Mouse (Mus musculus): ENCODE measurements around the gene Arl4c.

Arl4c gene

DNA sequence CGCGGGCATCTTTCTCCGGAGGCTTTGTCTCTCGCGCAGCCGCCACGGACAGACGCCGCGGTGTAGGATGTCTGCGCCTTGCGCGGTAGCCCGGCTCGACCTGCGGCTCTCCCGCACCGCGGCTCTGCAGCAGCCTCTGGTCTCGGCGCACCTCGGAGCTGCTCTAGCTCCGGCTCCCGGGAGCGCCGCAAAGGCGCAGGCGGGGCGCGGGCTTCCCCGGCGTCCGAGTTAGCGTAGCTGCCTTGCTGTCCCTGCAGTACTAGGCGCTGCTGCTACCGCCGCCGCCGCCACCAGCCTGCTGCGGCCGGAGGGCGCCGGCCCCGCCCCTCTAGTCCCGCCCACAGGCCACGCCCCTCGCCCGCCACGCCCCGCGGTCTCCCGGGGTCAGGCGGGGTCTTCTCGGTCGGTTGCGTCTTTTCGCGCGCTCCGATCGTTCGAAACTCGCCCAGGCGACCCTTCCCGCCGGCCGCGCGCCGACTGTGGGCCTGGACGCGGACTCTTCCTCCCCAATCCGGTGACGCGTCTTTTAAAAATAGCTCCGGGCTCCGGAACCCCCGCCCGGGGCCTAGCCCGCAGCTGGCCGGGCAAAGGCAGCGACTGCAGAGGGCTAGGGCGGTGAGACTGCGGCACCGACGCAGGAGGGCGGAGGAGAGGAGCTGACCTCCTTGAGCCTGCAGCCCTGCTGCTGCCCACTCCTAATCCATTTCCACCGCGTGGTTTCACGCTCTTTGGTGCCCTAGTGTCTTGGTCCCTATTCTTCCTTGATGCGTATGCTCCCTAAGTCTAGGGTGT is at the start of gene Arl4c:
TSS of gene Arl4c (minus strand) at position 352 of the 792 bp plus-strand sequence.
- peak; percentile 79 to 83 for DNase-seq

GRCm38 (mm10) chr1:88751332-88751731 is 49.3 kb upstream of the Arl4c start:
- DNase-seq = no peak

DNA sequence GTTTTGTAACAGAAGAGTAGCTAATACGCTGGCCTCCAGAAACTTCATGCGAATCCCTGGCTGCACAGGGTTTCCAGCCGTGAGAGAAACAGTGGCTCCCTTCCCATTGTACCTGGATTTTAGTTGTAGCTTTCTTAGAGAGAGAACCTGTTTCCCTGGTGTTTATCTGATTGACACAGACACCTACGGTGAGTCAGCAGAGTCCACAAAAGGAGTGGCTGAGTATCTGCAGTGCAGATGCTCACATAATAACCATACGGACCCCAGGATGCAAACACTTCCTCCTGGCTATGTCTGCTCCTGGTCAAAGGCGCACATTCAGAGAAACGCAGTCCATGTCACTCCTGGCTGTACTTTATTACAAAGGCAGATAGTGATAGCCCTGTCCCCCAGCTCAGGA is 48.6 kb upstream of the Arl4c start:
- DNase-seq = no peak

DNA sequence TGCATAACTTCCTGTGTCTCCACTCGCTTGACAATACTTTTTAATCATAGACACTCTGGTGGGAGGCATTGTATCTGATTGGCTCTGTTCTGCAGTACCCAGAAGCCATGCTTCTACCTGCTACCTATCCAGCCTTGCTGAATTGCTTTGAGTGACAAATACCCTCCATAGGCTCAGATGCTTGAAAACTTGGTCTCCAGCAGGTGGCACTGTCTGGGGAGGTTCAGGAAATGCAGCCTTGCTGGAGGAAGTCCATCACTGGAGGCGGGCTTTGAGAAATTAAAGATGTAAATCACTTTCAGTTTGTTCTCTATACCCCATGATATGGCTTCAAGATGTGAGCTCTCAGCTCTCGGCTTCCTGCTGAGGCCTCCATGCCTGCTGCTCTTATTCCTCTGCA is 48.1 kb upstream of the Arl4c start:
- DNase-seq = peak in 1 of 2 experiments; percentile 23

DNA sequence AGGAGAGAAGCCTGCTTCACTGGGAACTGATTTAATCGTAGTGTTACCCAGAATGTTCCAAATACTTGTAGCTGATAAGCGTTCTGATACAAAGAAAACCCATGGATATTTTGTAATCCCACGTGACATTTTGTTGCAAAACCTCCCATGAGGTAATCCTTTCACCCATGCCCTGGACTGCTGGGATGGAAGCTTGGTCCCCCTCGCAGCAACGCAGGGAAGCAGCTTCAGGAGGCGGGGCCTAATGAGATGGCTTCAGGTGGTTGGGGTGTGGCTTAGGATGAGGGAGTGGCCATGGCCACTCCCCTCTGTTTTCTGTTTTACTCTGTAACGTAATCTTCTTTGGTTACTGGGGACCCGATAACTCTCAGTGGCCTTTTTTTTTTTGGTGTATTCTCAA is 47.1 kb upstream of the Arl4c start:
- peak in 1 of 2 experiments; percentile 19 for DNase-seq

- peak; percentile 70 to 80 for DNase-seq
Observed at GRCm38 (mm10) chr1:88745256-88745655, 43.2 kb upstream of the Arl4c start.

GRCm38 (mm10) chr1:88744261-88744660 is 42.2 kb upstream of the Arl4c start:
- DNase-seq = no peak

- no peak for DNase-seq
Observed at GRCm38 (mm10) chr1:88742372-88742771, 40.4 kb upstream of the Arl4c start.

GRCm38 (mm10) chr1:88739546-88739945 is 37.5 kb upstream of the Arl4c start:
- no peak for DNase-seq

DNA sequence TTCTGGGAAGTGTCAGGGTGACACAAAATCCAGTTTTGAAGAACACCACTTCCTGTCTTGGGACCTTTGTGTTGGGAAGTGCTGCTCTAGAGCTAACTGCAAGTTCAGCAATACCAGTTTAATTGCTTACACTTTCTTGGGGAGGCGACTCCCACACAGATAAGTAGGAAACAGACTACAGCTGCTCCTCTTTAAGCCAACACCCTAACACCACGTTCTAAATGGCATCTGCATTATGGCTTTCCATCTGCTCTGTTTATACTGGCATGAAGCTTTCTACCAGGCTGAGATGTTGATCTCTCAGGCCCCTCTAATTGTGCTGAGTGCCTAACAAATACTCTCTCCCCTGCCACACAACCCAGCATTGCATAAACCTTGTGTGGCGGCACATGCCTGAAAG is 36.9 kb upstream of the Arl4c start:
- DNase-seq = no peak

- DNase-seq = no peak
Observed at GRCm38 (mm10) chr1:88729496-88729895, 27.5 kb upstream of the Arl4c start.

DNA sequence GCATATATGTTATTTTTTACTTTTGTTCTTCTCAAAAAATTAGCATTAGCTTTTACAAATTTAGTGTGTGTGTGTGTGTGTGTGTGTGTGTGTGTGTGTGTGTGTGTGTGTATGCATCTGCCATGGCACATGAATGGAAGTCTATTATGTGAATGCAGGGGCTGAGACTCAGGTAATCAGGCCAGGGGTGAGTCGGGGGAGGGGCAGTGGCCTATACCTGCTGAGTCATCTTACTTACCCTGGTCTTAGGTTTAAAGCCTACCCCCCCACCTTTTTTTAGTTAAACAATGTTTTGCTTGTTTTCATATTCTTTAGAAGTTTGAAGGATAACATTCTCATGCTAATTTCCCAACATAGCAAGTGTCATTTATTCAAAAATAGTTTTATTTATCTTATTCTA is 25.3 kb upstream of the Arl4c start:
- DNase-seq = no peak

GRCm38 (mm10) chr1:88725716-88726115 is 23.7 kb upstream of the Arl4c start:
- no peak for DNase-seq

- no peak for DNase-seq
Observed at GRCm38 (mm10) chr1:88720626-88721229, 18.7 kb upstream of the Arl4c start.

DNA sequence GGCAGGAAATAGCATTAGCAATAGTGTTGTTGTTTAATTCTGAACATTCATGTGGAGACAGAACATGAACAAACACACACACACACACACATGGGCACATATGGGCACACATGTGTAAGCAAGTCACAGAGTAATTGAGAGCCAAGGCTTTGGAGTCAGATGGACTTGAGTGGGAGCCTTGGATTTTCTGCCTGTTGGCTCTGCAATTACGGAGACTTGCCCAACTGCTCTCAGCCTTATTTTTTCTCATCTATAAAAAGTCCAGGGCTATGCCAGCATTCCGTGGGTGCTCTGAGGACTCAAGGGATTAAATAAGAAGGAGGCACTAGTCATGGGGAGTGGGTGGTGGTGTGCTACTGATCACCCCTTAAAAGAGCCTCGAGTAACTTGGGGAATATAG is 16.5 kb upstream of the Arl4c start:
- DNase-seq = no peak

GRCm38 (mm10) chr1:88717736-88718135 is 15.7 kb upstream of the Arl4c start:
- DNase-seq = no peak

DNA sequence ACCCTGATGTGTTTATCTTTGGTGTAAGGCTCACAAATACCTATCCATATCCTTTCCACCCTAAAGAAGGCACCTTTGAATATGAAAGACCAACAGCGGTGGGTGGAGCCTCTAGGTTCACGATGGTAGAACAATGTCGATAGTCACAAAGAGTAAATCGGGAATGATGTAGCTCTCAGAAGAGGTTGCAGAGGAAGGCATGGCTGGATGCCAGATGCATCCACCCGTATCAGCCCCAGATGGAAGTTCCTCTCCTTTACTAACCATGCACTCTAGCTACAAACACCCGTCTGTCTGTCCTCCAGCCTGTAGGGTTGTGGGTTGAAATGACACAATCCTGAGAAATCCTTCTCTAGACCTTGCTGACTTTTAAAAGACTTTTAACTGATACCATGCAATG is 10.0 kb upstream of the Arl4c start:
- DNase-seq = no peak

DNA sequence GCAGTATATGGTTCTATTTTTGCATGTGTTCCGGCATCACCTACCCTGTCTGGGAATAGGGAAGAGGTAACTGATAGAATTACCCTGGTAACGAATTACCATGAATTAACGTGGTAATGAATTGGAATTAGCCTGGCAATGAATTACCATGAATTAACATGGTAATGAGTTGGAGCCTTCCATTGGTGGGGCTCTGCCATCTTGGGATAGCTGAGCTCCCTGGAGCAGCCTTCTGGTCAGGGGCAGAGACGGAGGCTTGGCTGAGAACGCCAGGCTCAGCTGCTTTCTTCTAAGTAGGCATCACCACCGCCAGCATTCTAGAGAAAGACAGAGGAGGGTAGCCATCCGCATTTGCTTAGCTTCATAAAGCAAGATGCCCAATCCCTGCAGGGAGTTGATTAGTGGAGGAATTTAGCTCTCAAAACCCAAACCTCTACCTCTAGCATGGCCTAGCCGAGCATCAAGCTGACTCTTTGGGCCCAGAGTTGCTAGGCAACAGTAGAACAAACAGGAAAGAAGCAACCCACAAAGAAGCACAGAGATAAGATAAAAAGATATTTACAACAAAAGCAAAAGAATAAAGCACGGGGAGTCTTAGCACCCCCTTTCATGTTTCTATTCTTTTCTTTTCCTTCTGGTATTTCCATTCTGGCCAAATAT is 6.8 kb upstream of the Arl4c start:
- DNase-seq = no peak

DNA sequence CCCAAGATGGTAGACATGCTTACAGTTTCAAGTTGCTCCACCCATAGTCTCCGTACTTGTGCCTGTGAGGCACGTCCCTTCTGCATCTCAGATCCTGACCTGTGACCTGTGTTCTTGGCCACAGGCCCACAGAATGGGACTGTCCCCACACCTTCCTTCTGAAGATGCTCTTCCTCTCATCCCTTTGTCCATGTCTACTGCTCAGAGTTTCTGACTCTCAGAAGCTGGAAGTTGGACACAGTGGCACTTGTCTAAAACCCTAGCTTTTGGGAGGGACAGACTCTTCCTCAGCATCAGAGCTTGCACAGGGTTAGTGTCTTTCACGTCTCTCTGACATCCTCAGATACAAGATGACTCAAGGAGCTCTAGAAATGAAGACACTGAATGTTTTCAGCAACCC is 6.2 kb upstream of the Arl4c start:
- DNase-seq = no peak

DNA sequence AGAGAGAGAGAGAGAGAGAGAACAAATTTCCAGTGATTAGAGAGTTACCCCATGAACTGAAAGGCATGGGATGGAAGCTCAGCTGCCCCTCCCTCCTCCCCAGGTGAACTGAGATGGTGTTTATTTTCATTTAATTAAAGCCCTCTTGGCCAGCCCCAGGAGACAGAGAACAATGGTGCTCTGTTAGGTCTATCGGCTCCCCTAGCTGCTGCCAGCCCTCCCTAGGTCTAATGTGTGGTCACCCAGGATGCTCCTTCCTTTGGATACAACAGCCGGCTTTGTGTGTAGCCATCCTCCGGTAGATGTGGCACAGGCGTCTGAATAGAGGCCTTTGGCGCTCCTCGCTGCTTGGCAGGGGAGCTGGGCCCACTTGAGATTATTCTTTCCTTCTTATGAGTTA is 5.5 kb upstream of the Arl4c start:
- DNase-seq = no peak

GRCm38 (mm10) chr1:88705799-88706198 is 3.8 kb upstream of the Arl4c start:
- DNase-seq = peak; percentile 90 to 93

- DNase-seq = peak; percentile 74 to 77
Observed at GRCm38 (mm10) chr1:88705050-88705449, 3.0 kb upstream of the Arl4c start.

DNA sequence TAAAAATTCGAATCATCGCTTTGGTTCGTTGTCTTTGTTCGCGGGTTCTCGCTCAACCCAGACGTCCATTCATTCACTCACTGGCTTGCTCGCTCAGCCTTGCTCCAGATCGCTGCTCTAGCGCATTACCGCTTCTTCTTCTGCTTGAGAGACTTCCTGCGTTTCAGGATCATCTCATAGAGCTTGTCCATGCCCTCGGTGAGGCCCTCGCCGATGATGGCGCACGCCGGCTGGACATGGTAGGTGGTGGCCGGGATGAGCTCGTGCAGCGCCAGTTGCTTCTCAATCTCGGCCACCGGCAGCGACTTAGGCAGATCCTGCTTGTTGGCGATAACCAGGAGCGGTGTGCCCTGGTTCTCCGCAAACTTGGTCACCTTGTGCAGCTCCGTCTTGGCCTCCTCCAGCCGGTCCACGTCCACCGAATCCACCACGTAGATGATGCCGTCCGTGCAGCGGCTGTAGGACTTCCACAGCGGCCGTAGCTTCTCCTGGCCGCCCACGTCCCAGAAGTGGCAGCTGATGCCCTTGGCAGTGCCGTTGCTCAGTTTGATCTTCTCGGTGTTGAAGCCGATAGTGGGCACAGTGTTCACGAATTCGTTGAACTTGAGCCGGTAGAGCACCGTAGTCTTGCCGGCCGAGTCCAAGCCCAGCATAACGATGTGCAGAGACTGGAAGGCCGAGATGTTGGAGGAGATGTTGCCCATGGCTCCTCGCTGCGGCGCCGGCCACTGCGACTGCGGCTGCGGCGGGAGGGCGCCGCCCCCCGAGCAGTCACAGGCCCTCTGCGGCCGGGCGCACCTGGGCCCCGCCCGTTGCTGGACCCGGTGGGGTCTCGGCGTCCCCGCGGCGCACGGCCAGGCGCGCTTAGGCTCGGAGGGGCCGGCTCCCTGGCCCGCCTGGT is 810 bp downstream of the Arl4c start:
- DNase-seq = peak; percentile 31 to 42

All from lung, adult 18-20 months (tissue).